Mouse (Mus musculus) cerebellum, adult 8-10 months (tissue): Measurements from ENCODE around the gene Cpsf4l.
A peak's percentile ranks its signal among the peaks of the same experiment; 100 is the strongest.

Experiments used
- DNase-seq: peaks from one replicate; pipeline ENCODE4 v3.0.0; 2022

The Cpsf4l gene

DNA sequence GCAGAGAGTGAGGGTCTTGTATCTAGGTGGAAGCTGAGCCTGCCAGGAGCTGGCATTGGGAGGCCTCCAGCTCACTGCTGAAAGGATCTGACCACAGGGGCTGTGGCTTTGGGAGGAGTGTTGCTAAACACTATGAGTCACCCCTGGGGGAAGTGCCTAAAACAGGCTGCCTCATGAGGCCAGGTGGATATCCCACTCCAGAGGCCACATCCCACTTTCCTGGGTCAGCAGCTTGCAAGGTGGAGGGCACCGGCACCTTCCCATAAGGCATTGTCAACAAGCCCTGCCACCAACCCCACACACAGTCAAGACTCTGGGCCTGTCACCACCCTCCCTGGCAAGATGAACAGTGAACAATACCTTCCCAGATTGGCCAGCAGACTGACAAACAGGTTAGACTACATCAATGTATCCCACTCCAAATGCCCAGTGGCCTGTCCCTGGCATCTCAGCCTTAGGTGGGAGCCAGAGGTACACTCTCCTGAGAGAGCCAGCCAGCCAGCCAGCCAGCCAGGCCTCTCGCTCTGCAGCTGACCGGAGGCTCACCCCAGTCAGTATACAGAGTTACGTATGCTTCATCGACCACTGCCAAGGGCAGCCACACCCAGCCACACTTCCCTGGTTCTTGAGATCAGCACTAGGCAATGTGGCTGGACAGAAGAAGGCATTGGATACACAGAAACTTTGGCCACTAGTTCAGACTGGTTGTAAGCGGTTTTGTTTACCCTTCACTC is 24.0 kb upstream of the Cpsf4l start:
- DNase-seq, result no peak

DNA sequence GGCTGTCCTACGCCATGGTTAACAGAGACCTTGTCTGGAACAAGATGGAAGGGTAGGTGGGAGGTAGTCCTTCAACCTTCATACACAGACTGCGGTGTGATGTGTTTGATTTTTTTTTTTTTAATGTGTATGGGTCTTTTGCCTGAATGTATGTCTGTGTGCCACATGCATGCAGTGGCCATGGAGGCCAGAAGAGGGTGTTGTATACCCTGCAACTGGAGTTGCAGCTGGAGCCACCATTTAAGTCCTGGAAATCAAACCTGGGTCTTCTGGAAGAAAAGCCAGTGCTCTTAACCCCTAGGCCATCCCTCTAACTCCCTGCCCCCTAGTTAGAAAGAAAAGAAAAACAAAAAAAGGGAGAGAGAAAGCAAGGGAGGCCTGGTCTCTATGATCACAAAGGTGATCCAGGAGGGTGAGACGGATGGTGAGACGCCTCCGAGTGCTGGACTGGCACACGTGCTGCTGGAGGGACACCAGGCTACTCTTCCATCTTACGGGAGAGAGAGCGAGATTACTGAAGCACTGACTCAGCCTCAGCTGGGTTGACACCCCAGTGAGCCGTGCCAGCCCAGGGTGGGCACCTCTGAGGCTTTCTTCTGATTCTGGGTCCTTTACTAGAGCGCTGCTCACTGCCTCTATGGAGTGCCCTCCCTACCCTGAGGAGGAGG is 22.3 kb upstream of the Cpsf4l start:
- no peak for DNase-seq

DNA sequence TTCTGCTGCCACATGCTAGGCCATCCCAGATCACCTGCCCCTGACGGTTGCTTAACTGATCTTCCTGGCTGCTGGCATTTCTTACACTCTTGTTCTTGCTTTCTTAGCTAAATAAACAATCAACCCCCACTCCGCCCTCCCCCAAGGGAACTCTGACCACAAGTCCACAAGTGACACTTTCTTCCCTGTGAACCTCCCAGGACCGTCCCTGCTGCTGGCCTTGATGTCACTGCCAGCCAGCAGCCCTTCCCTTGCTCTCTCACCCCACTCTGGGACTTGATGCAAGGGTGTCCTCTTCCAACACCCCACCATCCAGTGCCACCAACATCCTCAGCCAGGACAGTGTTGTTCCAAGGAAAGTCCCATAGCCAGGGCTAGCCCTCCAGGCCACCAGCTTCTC is 21.1 kb upstream of the Cpsf4l start:
- no peak for DNase-seq

DNA sequence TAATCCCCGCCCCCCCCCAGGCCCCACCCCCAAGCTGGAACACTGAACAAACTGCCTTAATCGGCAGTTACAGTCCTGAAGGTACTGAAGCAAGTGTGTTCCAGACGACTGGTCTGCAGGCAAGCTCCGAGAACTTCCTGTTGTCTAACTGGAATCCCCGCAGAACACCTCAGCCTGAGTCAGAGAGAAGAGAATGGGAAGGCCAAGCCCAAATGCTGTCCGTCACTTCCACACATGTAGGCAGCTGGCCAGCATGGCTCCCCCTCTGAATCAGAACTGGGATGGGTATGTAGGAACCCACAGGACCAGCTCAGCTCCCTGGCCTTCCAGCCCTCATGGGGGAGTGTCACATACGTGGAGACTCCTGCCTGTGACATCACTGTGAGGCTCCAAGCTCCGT is 20.1 kb upstream of the Cpsf4l start:
- no peak for DNase-seq

DNA sequence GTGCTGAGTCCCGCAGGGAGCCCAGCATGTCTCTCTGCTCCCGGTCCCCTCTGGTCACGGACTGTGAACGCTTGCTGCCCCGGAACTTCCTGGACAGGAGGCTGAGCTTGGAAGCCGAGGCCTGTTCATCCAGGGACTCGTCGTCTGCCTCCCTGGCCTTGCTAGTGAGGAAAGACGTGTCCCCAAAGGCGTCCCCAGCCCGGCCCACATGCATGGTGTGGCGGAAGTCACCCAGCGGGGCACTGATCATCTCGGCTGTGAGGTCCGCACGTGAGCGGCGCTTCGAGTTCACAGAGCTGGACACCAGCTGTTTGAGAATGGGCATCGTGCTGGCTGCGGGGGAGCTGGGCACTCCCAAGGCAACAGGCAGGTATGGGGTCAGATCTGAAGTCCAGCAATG is 19.4 kb upstream of the Cpsf4l start:
- DNase-seq, result no peak

DNA sequence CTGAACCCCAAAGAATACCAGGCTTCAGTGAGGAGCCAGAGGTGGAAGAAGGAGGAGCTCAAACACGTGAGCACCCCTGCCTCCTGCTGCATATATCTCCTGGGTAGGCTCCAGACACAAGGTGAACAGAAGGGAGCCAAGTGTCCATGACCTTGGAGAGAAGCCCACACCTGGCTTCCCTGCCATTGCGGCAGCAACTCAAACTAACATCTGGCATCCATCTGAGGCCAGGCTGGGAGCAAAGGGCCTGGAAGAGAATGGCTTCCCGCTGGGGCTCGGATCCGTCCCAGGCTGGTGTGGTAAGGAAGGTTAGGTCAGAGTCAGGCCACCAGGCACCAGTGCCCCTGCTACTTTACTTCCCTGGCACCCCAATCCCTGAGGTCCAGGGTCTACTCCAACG is 18.2 kb upstream of the Cpsf4l start:
- no peak for DNase-seq

DNA sequence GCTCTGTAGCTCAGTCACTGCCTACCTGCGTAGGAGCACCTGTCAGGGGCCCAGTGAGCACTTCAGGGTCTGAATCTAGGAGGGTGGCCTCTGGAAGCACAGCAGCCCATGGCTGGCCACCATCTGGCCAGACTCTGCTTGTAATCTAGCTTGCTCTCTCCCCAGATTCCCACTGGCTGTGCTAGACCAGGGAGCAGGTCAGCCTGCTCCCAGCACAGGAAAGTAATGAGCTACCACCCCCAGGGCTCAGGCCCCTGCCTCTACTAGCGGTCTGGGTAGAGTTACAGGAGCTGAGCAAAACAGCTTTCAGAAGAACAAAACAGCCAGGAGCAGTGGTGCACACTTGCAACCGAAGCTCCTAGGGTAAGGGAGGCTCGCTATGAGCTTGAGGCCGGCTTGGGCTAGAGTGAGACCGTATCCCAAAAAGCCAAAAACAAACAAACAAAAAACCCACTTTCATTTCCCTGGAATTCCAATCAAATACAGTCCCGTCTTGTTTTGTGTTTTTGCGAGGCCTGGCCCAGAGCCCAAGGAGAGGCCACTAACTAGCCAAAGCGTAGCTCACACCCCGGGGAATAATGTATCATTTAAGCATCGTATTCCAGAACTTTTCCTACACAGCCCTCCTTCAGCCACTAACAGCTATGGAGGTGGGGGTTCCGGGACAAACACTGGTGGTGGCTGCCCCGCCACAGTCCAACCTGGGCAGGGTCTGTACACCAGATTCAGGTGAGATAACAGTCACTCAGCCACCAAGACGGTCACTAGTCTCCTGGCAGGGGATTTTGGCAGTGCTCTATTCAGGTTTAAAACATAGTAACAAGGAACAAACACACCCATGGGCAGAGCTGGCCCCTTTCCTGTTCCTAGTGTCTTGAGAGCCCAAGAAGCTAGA is 17.4 kb upstream of the Cpsf4l start:
- no peak for DNase-seq

DNA sequence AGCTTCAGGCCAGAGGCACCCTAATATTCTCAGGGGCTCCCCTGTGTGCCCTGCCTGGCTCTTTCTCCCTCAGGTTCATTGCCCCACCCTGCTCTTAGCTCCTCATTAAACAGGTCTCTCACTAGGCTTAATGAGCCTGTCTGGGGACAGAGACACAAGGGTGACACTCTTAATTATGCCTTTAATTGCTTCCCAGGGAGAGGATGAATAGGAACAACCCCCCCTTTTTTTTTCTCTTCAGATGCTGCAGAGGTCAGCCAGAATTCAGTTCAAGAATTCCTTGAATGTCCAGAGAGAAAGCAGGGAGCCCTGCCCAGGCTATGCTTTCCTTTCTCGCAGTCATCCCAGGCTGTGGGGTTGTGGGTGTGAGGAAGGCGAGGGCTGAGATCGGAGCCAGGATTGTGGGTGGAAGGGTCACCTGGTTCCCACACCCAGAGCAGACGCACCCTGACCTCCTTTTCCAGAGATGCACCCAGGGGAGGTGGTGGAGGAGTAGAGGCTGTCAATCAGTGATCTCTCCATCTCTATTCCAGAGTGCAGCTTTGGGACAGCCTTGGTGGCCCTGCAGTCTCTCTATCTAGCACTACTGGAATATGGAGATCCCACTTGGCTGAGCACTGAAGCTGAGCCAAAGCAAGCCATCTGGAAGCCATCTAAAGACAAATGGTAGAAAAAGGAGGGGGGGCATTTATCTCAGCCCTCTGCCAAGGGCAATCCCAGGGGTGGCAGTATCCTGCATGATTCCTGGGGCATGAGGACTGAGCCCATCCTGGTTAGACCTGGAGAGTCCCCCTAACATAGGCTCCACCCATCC is 15.6 kb upstream of the Cpsf4l start:
- no peak for DNase-seq

DNA sequence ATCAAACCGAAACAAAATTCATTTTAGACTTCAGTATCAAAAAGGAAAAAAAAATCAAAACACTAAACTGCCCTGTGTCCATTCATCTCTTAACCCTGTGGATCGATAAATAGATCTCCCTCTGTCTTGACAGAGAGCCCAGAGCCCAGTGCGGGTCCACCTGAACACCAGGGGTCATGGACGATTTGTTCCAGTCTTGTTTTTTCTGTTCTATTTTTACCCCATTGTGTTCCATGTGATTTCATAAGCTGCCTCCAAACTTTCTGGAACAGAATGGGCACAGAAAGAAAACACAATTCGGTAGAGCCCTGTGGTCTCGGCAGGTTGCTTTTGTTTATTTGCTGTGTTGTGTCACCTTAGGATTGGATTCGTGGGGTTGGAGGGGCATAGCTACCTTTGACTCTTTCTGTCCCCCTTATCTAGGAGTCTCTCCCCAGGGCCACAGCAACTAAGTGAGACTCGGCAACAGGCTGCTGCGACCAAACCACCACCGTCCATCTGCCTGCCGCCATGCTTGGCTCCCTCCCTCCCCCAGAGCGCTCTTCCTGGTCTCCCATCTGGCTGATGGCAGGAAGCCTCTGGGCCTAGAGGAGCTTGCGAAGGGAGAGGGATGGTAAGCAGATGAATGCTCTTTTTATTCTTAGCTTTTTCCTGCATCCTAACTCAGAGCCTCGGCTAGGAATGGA is 12.7 kb upstream of the Cpsf4l start:
- no peak for DNase-seq

DNA sequence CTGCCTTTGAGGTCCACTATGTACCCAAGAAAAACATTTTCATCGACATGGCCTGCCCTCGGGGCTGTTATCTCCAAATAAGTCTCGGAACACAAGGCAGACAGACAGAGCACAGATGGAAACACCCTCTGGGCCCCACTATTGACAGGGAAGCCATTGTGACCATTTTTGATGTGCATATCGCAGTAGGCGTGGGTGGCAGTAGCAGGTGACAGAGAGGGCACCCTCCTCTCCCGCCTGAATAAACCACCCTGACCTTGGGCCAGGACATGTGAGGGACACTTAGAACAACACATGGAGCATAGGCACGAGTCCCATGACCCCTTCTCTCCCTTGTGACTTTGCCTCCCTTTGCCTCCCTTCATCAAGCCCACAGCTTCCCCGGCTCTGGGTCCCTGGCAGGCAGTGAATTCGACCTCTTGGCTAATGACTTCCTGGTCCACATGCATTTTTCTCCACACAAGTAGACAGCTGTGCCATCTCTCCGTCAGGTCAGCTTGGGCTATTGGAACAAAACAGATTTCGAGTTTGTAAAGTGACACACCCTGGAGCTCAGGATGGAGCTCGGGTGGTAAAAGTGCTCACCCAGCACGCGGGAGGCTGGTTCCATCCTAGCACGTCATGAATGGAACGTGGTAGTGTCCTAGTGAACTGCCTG is 8.1 kb upstream of the Cpsf4l start:
- no peak for DNase-seq

DNA sequence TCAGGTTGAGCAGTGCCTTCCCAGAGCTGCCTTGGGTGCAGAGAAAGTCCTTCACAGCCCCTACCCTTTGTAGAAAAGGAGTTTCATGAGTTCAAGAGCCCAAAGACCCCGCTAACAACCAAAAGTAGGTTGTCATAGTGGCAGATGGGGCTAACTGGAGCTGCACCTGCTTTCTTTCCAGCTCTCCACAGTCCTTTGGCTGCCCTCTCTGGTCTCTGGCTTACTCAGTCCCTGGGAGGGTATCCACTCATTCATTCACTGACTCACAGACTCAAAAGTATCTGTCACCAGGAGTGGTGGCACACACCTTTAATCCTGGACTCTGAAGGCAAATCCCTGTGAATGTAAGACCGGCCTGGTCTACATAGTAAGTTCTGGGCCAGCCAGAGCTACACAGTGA is 6.3 kb upstream of the Cpsf4l start:
- DNase-seq, result no peak

DNA sequence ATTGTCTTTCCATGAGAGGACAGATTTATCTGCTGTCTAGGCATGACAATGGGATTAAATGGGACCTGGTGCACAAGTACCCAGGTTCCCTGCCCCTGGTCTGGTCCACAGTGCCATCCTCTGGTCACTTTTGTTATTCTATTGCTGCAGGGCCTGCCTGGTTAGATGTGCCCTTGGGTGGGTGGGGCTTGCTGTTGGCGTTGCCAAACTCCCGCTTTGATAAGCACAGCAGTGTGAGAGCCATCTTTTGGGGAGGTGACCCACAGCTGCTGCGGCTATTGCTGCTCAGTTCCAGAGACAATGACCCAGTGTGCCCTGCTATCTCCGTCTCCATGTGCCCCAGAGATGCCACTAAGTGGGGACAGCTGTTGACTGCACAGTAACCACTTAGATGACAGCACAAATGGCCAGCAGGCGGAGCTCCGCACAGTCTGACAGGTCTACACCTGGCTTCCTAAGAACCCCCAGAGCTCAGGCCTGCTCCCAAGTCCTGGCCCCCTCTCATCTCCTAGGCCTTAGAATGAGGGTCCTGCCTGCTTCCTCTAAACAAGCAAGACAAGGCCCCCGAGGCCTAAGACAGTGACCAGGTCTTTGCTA is 5.4 kb upstream of the Cpsf4l start:
- no peak for DNase-seq

DNA sequence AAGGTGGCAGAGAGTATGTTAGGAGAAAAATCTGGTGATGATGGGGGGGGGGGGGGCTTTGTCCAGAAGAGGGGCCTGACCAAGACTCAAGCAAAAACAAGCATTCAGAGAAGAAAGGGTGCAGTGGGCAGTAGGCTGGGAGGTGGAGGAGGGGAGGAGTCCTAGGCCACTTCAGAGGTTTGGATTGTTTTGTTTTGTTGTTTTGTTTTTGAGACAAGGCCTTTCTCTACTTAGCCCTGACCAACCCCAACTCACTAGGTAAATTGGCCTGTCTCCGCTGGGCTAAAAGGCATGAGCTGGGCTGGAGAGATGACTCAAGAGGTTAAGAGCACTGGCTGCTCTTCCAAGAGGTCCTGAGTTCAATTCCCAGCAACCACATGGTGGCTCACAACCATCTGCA is 1.2 kb upstream of the Cpsf4l start:
- no peak for DNase-seq

DNA sequence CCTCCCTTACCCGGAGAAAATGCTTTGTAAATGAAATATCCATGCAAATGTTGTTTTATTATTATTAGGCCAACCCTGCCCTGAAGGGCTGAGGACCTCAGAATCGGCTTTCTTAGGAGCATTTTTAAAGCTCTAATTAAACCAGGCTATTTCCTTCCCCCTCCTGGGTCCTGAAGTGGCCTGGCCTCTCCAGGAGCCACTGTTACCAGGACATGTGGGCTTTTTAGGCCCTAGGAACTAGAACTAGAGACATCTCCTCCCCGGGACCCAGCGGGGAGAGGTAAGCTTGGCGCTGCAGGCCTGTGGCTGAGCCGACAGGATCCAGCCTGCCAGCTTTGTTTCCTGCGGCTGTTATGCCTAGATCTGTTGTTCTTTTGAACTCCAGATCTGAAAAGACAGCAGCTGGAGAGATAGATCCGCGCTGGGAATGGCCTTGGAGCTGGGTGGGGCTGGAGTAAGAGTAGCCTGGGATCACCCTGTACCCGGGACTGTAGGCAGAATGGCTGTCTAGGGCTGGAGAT is 500 bp upstream of the Cpsf4l start:
- DNase-seq, result no peak

DNA sequence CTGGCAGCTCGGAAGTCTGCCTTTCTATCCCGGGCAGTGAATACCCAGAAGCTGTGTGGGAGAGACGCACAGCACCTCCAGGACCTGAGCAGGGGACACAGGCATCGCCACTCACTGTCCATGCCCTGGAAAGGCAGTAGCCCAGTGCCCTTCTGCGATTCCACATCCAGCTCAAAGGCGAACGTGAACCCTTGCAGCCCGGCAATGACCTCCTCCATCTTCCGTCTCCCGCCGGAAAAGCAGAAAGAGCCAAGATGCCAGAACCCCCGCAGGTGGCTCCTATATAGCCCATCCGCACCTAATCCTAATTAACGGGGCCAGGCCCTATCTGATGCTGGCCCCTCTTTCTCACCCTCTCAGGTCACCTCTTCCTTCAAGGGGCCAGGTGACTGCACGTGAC is 545 bp downstream of the Cpsf4l start:
- DNase-seq, result no peak

DNA sequence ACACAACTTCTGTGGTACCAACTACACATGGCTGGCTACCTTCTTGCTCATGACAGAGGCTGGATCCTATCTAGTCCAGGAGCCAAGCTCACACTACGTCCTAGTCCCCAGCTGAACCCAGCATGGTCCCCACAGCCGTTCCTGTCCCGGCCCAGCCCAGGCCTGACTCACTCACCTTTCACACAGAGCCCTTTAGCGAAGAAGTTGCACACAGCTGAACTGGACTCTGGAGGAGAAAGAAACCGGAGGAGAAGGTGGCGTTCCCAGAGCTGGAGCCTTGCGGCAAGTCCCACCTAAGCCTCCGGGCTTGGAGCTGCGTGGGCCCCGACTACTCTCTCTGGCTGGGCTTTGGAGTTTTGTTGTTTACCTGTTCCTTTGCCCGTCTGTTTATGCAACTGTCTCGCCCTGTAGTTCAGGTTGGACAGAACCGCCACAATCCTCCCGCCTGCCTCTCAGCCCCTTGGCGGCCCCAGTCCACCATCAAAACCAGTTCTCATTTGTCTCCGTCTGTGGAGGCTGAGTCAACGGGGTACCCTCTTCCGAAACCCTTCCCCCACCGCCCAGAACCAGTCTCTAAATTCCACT is 1.1 kb downstream of the Cpsf4l start:
- DNase-seq, result no peak

DNA sequence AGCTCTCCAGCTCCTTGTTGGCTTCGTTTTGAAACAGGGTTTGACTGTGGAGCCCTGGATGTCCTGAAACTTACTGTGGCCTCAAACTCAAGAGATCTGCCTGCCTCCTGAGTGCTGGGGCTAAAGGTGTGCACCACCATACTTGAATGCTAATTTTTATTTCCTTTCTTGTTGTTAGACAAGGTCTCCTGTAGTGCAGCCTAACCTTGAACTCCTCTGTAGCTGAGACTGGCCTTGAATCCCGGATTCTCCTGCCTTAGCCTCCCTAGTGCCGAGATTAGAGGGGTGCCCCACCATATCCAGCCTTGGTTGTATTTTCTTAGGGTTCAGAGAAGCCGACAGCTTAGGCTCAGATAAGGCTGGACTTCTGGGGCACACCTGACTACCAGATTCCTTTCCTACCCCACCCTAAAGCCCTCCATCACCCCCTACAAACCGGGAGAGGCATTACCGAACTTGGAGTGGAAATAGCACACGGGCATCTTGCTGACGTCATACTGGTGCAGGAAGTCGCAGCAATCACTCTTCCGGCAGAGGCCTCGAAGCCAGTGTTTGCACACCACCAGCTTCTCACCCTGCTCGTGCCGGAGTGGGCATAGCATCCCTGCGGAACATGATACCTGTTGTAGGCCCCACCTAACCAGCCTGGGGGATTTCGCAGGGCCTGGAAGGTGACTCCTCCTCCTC is 3.7 kb downstream of the Cpsf4l start:
- DNase-seq, result no peak

DNA sequence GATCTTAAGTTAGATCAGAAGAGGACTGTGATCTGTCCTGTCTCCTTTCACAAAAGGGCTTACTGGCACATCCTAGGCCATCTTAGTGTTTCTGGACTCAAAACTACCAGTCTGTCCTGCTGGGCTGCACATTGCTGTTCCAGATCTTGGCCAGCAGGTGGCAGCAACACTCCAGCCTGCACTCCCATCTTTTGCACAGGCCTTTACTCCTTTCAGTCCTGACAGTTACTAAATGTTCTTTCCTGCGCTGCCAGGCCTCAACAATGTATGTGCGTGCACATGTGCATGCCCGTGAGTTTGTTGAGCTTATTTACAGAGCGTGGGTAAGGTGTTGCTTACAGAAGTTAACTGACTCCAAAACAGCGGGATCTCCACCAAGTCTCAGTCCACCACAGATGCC is 6.1 kb downstream of the Cpsf4l start:
- peak; percentile 78 for DNase-seq

DNA sequence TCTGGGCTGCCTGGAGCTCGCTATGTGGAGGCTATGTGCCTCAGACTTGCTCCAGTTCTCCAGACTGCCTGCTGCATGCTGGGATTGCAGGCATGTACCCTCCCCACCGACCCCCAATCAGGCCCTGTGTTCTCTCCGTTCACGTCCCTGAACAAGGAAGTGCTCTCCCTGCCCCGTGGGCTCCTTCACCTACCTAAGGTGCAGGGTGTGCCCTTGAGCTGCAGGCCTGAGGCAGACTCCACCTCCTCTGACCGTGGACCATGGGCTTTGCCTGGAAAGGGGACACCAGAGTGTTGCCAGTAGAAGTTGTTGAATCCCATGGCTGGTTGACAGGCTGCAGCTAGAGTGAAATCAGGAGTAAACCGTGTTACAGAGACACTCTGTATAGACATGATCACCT is 10.2 kb downstream of the Cpsf4l start:
- no peak for DNase-seq

DNA sequence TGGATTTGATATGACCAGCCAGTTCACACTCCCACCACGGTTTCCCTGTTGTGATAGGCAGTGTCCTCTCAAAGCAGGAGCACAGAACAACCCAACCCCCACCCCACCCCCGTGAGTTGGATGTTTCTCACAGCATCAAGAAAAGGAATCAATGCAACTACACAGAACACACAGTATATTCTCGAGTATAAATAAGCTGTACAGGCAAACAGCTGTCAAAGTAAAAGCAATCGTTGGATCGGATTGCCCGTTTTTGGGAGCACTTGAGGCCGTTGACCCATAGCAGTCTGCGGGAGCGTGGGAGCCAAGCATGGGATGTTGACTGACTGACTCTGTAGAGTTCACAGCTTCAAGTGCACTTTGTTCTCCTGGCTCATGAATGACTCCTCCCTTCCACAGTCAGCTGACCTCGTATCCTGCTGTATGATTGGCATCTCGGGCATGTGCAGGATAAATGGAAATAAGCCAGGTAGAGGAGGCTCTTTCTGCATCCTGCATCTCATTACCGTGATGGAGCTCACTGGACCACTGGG is 11.7 kb downstream of the Cpsf4l start:
- no peak for DNase-seq
